Mouse (Mus musculus) gonadal fat pad, adult 2 months (tissue): Measurements from ENCODE around the gene S100a6. TPM values are rescaled to one million over a fixed set of nuclear protein-coding genes. Genes with fewer than 3 reads are reported as not detected.

ENCODE experiments used
- DNase-seq: peaks from one replicate; pipeline ENCODE4 v3.0.0-alpha.2; 2012; ENCODE audit warnings: low read depth
- polyA plus RNA-seq: library from polyadenylated mRNA; depleted of rRNA; stranded (reverse); fragments of >200 nt; gene quantifications from 2 replicates; pipeline ENCODE4 v1.2.3, GENCODE M21; 2012

Gene S100a6
- polyA plus RNA-seq, 1 experiment = 578 TPM

DNA sequence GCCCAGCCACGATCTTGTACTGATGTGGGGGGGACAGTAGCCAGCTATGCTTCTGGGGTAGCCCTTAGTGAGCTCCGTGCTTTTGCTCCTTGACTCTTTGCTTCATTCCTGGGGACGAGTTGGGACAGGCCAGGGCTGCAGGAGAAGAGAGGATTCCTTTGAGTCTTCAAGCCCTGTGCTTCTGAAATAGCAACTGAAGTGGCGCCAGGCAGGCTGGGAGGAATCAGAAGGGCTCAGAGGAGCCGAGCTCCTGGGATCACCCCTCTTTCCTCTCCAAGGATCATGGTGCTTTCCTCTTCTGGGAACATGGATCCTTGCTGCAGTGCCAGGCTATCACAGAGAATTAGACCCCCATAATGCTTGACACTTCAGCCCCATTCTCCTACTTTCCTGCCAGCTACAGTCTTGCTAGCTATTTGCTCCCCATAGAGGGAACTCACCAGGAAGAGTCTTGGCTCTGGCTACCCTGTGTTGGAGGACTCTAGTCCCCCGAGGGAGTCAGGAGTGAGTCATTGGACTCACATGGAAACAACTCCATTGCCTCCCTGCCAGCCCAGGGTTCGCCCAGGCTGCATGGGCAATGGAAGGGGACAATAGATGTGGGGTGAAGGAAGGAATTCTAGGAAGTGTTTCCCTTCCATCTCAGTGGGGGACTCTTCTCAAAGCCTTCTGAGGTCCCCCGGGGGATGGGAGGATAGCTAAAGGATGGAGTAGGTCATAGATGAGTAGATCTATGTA, 12.1 kb upstream of the S100a6 start:
- DNase-seq = no peak

DNA sequence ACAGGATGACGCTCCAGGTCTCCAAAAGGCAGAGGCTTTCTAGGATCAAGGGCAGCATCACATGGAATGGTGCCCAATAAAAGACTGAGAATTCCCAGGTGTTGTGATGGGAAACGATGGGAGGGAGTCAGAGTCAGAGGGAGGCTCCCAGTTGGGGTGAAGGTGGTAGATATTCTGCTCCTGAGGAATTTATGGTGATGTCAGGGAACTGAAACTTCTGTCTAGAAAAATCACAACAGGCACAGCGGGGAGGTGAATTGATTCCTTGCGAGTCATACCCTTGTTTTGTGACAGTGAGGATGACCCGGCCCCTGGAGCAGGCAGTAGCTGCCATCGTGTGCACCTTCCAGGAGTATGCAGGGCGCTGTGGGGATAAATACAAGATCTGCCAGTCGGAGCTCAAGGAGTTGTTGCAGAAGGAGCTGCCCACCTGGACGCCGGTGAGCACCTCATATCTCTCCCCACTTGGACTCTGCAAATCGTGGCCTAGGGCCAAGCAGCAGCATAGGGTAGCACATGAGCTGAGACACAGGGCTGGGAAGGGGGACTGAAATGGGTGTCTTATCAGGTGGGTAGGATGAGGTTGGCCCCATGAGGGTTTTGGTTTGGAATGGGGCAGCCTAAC, 11.1 kb upstream of the S100a6 start, which contains the start of gene Gm42674:
TSS of gene Gm42674 (plus strand) at position 419 of the 625 bp plus-strand sequence.
- DNase-seq = no peak

GRCm38 (mm10) chr3:90603623-90604022, 9.1 kb upstream of the S100a6 start, which contains the start of gene S100a4:
TSS of gene S100a4 (plus strand) at chr3:90603771.
- no peak for DNase-seq

DNA sequence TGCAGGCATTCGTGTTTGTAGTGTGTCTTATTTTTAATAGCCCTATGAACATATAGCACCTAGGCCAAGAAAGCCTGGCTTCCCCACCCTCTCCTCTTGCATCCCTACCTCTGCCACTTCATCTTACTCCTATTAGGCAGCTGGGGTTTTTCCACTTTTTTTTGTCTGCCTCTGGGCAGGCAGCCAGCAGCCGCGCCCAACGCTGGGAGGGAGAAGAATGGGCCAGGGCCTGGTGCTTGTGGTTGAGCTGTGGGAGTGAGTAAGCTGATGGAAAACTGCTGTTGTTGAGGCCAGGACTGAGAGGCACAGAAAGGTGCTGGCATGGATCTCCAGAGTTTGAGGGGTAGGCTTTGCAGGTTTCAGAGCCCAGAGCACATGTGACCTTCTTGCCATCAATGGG, 8.3 kb upstream of the S100a6 start:
- DNase-seq = no peak

DNA sequence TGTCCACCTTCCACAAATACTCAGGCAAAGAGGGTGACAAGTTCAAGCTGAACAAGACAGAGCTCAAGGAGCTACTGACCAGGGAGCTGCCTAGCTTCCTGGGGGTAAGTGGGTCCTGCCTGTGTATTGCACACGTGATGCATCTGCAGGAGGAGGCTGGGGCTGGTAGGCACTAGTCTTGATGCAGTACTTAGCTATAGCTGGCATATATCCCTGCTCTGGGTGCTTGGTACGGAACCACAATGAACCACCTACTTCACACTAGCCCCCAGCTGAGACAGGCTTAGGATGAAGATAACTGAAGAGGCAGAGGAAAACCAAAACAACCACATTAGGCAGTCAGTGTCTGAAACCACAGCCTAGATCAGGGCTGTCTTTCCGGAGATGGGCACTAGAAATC, 7.6 kb upstream of the S100a6 start:
- DNase-seq = no peak

DNA sequence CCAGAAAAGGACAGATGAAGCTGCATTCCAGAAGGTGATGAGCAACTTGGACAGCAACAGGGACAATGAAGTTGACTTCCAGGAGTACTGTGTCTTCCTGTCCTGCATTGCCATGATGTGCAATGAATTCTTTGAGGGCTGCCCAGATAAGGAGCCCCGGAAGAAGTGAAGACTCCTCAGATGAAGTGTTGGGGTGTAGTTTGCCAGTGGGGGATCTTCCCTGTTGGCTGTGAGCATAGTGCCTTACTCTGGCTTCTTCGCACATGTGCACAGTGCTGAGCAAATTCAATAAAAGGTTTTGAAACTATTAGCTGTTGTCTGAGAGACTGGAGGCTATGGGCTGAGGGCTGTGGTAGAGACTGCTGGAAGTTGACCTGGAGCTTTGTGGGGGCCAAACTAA, 6.9 kb upstream of the S100a6 start:
- DNase-seq = no peak

- no peak for DNase-seq
Observed at GRCm38 (mm10) chr3:90606185-90606584, 6.5 kb upstream of the S100a6 start.

GRCm38 (mm10) chr3:90607361-90607760, 5.3 kb upstream of the S100a6 start:
- DNase-seq = no peak

GRCm38 (mm10) chr3:90608223-90608622, 4.5 kb upstream of the S100a6 start, which contains the start of gene S100a5:
TSS of gene S100a5 (plus strand) at chr3:90608523.
- no peak for DNase-seq

- DNase-seq = no peak
Observed at GRCm38 (mm10) chr3:90609102-90609501, 3.6 kb upstream of the S100a6 start.

DNA sequence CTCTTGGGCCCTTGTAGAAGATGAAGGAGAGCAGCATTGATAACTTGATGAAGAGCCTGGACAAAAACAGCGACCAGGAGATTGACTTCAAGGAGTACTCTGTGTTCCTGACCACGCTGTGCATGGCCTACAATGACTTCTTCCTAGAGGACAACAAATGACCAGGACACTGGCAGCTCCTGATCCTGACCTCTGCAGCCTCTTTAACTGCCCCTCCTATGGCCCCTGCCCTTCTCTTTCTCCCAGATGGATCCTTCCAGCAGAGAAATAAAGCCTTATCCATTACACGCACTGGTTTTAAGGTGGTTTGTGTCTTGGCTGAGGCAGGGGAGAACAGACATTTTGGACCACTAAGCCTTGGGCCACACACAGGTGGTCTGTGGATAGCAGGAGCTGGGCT, 1.2 kb upstream of the S100a6 start:
- no peak for DNase-seq

DNA sequence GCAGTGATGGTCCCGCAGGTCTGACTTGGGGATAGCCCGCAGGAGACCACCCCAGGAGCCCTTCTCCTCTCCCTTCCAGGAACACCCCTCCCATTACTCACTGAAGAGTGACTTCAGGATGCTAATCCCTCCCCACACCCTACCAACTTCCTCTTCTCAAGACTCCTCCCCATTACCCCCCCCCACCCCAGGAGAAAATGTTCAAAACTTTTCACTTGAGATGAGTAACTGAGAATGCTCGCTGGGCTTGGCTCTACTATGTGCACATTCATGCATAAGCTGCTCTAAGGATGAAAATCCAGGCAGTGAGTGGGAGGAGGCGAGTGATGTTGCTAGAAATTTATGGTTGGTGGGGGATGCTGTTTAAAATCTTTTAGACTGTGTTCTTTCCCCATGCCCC, 621 bp upstream of the S100a6 start:
- DNase-seq = no peak

GRCm38 (mm10) chr3:90613461-90614147, 922 bp downstream of the S100a6 start:
- DNase-seq = no peak

DNA sequence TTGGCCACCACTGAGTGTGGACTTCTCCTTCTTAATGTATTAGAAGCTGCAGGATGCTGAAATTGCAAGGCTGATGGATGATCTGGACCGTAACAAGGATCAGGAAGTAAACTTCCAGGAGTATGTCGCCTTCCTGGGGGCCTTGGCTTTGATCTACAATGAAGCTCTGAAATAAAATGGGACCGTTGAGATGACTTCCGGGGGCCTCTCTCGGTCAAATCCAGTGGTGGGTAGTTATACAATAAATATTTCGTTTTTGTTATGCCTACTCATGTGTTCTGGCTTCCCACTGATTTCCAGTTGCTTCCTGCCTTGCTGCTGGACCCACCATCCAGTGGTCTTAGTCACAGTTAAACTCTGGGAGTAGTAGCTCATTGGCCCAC, 1.5 kb downstream of the S100a6 start:
- DNase-seq = no peak

DNA sequence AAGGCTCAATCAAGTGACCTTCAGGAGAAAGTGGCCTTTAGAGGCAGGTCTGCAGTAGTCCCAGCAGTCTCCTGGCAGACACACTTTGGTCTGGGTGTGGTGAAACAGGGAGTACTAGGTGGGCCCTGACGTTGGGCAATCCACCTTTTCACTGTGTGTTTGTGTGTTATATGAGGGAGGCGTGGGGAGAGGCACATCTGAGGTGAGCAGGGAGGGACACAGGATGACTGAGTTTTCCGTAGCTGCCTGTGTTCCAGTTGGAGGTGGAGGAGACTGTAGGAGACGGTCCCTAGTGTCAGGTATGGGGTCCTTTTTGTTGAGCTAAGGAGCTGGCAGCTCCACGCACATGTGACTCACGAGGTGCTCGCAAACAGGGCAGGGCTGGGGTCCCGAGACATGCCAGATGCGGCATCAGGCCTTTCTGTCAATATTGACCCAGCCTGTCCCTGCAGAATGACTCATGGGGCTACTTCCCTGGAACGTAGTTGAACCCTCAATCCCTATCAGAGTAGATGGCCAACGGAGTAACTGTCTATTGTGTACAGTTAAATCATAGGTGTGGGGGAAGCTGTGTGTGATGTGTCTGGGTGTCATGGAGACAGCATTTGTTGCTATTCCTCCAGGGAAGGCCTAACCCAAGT, 2.0 kb downstream of the S100a6 start:
- DNase-seq = no peak

DNA sequence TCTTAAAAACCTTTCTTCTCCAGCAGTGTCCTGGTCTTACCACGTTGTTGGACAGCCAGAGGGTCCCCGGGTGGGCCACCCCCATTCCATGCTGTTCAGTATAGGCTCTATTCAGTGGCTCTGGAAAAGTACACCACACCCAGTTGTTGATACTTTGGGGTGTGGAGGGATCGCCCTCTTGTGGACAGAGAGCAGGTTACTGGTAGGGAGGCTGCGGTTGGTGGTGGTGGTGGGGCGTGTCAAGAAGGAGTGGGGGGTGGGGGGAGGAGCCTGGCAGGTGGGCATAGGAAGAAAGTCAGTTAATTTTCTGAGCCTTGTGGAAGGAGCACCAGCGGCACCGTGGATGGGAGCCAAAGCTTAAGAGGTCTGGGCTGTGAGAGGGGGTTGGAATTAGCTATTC, 2.7 kb downstream of the S100a6 start:
- DNase-seq = no peak

DNA sequence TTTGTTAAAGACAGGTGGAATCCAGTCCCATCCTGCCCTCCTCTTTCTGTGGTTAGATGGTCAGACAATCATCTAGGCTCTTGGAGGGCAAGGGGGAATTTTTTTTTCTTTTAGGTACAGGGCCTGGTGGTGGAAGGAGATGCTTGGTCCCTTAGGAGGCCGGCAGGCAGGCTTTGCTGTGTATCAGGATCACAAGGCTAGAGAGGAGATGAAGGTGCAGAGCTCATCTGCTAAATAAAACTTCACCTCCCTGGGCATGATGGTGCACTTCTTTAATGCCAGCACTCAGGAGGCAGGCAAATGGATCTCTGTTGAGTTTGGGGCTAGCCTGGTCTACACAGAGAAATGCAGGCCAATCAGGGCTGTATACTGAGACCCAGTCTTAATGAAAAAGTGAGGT, 3.2 kb downstream of the S100a6 start:
- no peak for DNase-seq

GRCm38 (mm10) chr3:90617586-90617985, 4.9 kb downstream of the S100a6 start:
- DNase-seq = no peak

DNA sequence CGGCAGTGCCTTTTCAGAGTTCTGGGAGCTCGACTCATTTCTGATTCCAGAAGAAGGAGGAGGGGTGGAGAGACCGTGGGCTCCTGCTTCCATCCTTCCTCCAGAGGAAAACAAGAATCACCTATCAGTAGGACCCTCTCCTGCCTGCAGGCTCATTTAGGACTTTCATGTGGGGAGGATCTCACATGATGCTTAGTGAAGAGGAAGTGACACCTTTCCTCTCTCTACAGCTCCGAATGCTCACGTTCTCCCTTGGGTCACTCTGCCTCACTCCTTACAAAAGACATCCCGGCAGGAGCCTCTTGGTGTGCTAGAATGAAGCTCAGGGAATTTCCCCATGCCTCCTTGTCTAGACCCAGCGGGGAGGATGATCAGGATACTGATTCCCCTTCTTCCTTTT, 8.9 kb downstream of the S100a6 start:
- DNase-seq = no peak

GRCm38 (mm10) chr3:90623435-90624071, 10.9 kb downstream of the S100a6 start:
- DNase-seq = no peak

DNA sequence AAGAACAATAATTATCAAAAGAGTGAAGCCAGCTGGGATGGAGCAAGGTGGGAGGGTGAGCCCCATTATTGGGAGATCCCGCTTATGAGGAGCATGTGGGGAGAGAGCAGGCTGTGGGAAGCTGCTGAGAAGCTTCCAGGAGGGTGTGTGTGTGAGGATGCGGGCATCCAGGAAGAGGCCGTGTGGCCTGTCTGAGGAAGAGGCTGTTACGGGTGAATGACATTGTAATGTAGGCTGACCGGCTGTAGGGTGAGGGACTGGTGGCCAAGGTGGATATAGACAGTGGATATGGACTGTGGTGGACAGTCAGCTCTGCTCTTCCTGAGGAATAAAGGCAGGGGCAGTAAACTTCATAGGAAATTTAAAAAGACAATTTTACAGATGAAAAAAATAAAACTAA, 12.8 kb downstream of the S100a6 start:
- no peak for DNase-seq
